Mouse (Mus musculus) kidney, postnatal 0 days (tissue): ENCODE results near the gene Tbc1d16. TPM values are rescaled to one million over a fixed set of nuclear protein-coding genes. Genes with fewer than 3 reads are reported as not detected.

Experiments used
- ATAC-seq: fragments of 200-750 bp; cut with Nextera tagmentation; replicated peaks from 2 replicates; pipeline ENCODE4 v1.8.0; 2017; ENCODE audit warnings: low read depth, moderate number of reproducible peaks, moderate TSS enrichment, moderate library complexity; ENCODE audit not compliant: low FRiP score
- DNase-seq: peaks from one replicate; pipeline ENCODE4 v3.0.0-alpha.2; 2016; ENCODE audit warnings: low spot score
- H3K27ac ChIP-seq: fragments of 300-500 bp; sonication (generic); 2 replicates; pipeline ENCODE4 v1.5.1; 2014; ENCODE audit warnings: mild to moderate bottlenecking
- H3K27me3 ChIP-seq: fragments of 300-500 bp; sonication (generic); 2 replicates; pipeline ENCODE4 v1.6.1; 2014; ENCODE audit warnings: low read length, mixed read lengths; ENCODE audit not compliant: insufficient read depth
- H3K36me3 ChIP-seq: fragments of 300-500 bp; sonication (generic); 2 replicates; pipeline ENCODE4 v1.6.1; 2014; ENCODE audit warnings: low read length, mixed read lengths; ENCODE audit not compliant: insufficient read depth
- H3K4me1 ChIP-seq: fragments of 300-500 bp; sonication (generic); replicated peaks from 2 replicates; pipeline ENCODE4 v1.6.1; 2014; ENCODE audit warnings: antibody characterized with exemption, low read length, mixed read lengths; ENCODE audit not compliant: insufficient read depth
- H3K4me2 ChIP-seq: fragments of 300-500 bp; sonication (generic); 2 replicates; pipeline ENCODE4 v1.6.1; 2014; ENCODE audit warnings: mild to moderate bottlenecking, low read length, moderate library complexity, mixed read lengths
- H3K4me3 ChIP-seq: fragments of 300-500 bp; sonication (generic); replicated peaks from 2 replicates; pipeline ENCODE4 v1.5.1; 2014; ENCODE audit warnings: low read depth, low read length
- H3K9ac ChIP-seq: fragments of 300-500 bp; sonication (generic); 2 replicates; pipeline ENCODE4 v1.6.1; 2014; ENCODE audit warnings: low read depth, low read length
- H3K9me3 ChIP-seq: fragments of 300-500 bp; sonication (generic); replicated peaks from 2 replicates; pipeline ENCODE4 v1.6.1; 2016; ENCODE audit warnings: low read length, inconsistent platforms, mixed read lengths
- CTCF ChIP-seq: IDR thresholded peaks from 2 replicates; pipeline ENCODE4 v1.5.1; 2016; ENCODE audit warnings: antibody characterized with exemption, low read depth, mild to moderate bottlenecking, moderate library complexity
- WGBS: fragments of 180-500 bp; shearing (Covaris S2); extraction: QIAGEN DNeasy Blood & Tissue Kit; methylation state at CpG from one replicate; pipeline ENCODE4 v1.1.7; 2014; 5-methylcytosine and 5-hydroxymethylcytosine counted together
- polyA plus RNA-seq: library from polyadenylated mRNA; unstranded; fragments of >200 nt; fragmentation: Nextera tagmentation; extraction: Ambion mirVana; gene quantifications from 2 replicates; pipeline ENCODE4 v1.2.1, GENCODE M21; 2015

Gene Tbc1d16
- polyA plus RNA-seq, 1 experiment from 2014 or later, result 9.2 TPM

DNA sequence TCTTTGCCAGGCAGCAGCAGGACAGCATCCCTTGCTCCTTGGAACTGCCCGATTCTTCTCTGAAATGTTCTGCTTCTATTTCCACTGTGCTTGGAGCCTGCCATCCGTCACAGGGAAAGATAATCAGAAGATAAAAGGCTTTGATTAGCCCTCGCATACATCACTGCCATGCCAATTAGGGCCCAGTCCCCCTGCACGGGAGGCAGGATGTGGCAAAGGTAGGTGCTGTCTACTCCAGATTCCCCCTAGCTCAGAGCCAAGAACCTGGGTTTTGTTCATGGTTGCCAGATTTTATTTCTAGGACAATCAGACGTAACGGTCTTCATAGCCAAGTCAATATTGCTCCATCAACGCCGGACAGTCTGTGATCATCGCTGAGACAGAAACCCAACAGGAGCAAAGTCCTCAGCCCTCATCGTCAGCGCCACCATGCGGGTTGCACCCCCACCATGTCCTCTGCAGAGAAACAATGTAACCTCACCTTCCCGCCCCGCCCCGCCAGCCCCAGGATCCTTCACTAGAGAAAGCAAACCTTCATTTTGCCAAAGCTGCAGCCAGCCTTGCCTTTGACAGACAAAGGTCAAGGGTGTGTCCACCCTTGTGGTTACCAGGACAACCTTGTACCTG lies 44.5 kb downstream of the Tbc1d16 start:
- Histone ChIP-seq H3K36me3 (no peaks in the 10 kb centered on the region), H3K9ac (no peak overlapping the region), H3K4me3 (no peak overlapping the region), H3K9me3 (no peaks in the 10 kb centered on the region), H3K4me1 (no peaks in the 10 kb centered on the region), H3K27me3 (no peaks in the 10 kb centered on the region), H3K27ac (no peak overlapping the region), H3K4me2 (no peak overlapping the region)
- WGBS, result 79% methylated on average over 15 of the region's 15 CpGs
- TF ChIP-seq CTCF, result no peak
- no peak for DNase-seq
- no peak for ATAC-seq

- WGBS, result 80% methylated on average over 12 of the region's 12 CpGs
- Histone ChIP-seq H3K27me3 (no peaks in the 10 kb centered on the region), H3K9ac (no peak overlapping the region), H3K36me3 (no peaks in the 10 kb centered on the region), H3K4me3 (no peak overlapping the region), H3K27ac (no peak overlapping the region), H3K4me2 (no peak overlapping the region), H3K9me3 (no peaks in the 10 kb centered on the region), H3K4me1 (peaks cover 17% of the 10 kb centered on the region)
- TF ChIP-seq CTCF, result no peak
- DNase-seq, result no peak
- no peak for ATAC-seq
Measured at GRCm38 (mm10) chr11:119181861-119182395, 46.4 kb downstream of the Tbc1d16 start.

- H3K36me3 ChIP-seq, result no peaks in the 10 kb centered on the region
- H3K4me2 ChIP-seq, result no peak overlapping the region
- peaks cover 22% of the 10 kb centered on the region for H3K4me1 ChIP-seq
- no peak for TF ChIP-seq CTCF
- no peak for DNase-seq
- no peak for ATAC-seq
- no peak overlapping the region for H3K4me3 ChIP-seq
- 80% methylated on average over 14 of the region's 14 CpGs for WGBS
- no peaks in the 10 kb centered on the region for H3K9me3 ChIP-seq
- H3K27ac ChIP-seq, result no peak overlapping the region
- no peak overlapping the region for H3K9ac ChIP-seq
- H3K27me3 ChIP-seq, result no peaks in the 10 kb centered on the region
Measured at GRCm38 (mm10) chr11:119180824-119181582, 47.3 kb downstream of the Tbc1d16 start.

DNA sequence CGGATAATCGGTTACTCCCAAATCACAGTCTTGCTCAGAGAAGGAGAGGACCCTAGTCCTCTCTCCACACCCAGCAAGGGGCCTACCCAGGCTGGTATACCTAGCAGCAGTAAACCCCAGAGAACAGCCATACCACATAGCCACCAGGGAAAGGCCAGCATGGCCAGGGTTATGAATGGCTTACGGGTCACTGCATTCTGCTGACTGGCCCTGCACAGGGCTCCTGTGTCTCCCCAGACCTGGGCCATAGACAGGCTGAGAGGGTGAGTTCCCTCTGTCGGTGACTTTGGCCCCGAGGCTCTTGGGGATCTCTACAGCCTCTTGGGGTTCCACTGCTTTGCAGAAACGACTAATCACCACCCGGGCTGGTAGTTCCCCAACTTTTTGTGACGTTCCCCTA lies 50.0 kb downstream of the Tbc1d16 start:
- 55% methylated on average over 8 of the region's 8 CpGs for WGBS
- no peak for TF ChIP-seq CTCF
- Histone ChIP-seq H3K4me2 (no peak overlapping the region), H3K36me3 (no peaks in the 10 kb centered on the region), H3K27ac (no peak overlapping the region), H3K9me3 (no peaks in the 10 kb centered on the region), H3K9ac (no peak overlapping the region), H3K27me3 (no peaks in the 10 kb centered on the region), H3K4me1 (peaks cover 22% of the 10 kb centered on the region), H3K4me3 (no peak overlapping the region)
- DNase-seq (no peak), ATAC-seq (no peak)

DNA sequence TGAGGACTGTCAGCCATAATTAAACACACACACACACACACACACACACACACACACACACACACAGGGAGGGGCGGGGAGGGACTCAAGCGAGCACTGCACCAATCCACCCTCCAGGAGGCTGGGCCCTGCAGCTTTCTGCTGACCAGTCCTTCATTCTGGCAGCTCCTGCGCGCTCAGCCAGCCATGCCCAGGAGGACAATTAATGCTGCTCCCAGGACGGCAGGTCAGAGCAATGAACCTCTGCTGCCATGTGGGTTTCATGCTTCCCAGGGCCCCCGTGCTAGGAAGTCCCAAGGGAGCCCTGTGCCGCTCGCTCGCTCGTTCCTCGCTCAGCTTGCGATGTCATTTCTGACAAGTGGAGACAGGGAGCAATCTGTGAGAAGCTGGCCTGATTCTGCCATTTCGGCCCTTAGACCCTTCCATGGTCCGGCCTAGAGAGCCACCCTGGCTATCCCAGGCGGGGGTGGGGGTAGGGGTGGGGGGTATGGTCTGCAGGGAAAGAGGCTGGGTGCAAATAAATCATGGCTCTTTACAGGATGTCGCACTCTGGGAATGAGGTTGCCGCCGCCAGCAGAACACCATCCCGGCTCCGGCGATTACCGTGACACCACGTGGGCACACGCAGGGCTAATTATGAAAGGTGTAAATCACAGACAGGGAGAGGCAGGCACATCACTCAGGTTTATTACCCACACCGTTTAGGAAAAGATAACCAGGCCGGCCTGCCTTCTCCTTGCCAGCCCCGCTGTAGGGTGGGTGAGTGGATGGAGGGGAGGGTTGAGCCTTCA lies 51.7 kb downstream of the Tbc1d16 start:
- no peak for TF ChIP-seq CTCF
- peak overlapping the region; percentile 63; the same call in 1 of the 2 replicates for H3K27ac ChIP-seq
- H3K9me3 ChIP-seq, result no peaks in the 10 kb centered on the region
- WGBS, result 20% methylated on average over 26 of the region's 27 CpGs
- peaks cover 25% of the 10 kb centered on the region for H3K4me1 ChIP-seq
- peak; percentile 93 for ATAC-seq
- peak overlapping the region; percentile 41 for H3K4me2 ChIP-seq
- H3K36me3 ChIP-seq, result no peaks in the 10 kb centered on the region
- no peak overlapping the region for H3K9ac ChIP-seq
- peak; percentile 82 for DNase-seq
- H3K4me3 ChIP-seq, result no peak overlapping the region
- no peaks in the 10 kb centered on the region for H3K27me3 ChIP-seq

GRCm38 (mm10) chr11:119171588-119171987 lies 56.7 kb downstream of the Tbc1d16 start:
- Histone ChIP-seq H3K27me3 (no peaks in the 10 kb centered on the region), H3K4me3 (no peak overlapping the region), H3K9ac (no peak overlapping the region), H3K27ac (no peak overlapping the region), H3K36me3 (no peaks in the 10 kb centered on the region), H3K4me1 (peaks cover 5% of the 10 kb centered on the region; the same call in 1 of the 2 replicates), H3K4me2 (no peak overlapping the region), H3K9me3 (no peaks in the 10 kb centered on the region)
- 81% methylated on average over 7 of the region's 7 CpGs for WGBS
- TF ChIP-seq CTCF, result no peak
- DNase-seq (no peak), ATAC-seq (no peak)
